Mouse (Mus musculus) cerebellum, adult 2 months (tissue): ENCODE measurements around the gene Cemip. TPM values are rescaled to one million over a fixed set of nuclear protein-coding genes. Genes with fewer than 3 reads are reported as not detected.

ENCODE experiments used
- DNase-seq, 2 experiments: peaks; one replicate each; pipeline ENCODE4 v3.0.0; 2021
- H3K27ac ChIP-seq: fragments of 200-500 bp; 2 replicates; pipeline ENCODE4 v1.5.1; 2012; ENCODE audit warnings: low read length, control low read depth, inconsistent platforms; ENCODE audit not compliant: insufficient read depth
- H3K27me3 ChIP-seq: fragments of 200-500 bp; 2 replicates; pipeline ENCODE4 v1.6.1; 2012; ENCODE audit warnings: inconsistent platforms, mild to moderate bottlenecking, low read length, moderate library complexity; ENCODE audit not compliant: control insufficient read depth, insufficient read depth
- H3K4me1 ChIP-seq: fragments of 200-500 bp; 2 replicates; pipeline ENCODE4 v1.6.1; 2011; ENCODE audit warnings: low read length; ENCODE audit not compliant: control insufficient read depth, insufficient read depth
- H3K4me3 ChIP-seq: fragments of 200-500 bp; replicated peaks from 2 replicates; pipeline ENCODE3; 2011; ENCODE audit warnings: mild to moderate bottlenecking, low read depth, low read length, control low read depth; ENCODE audit not compliant: insufficient read depth
- CTCF ChIP-seq: fragments of 200-500 bp; IDR thresholded peaks from 2 replicates; pipeline ENCODE4 v1.5.1; 2011; ENCODE audit warnings: low read depth, mild to moderate bottlenecking, control low read depth, low read length, moderate library complexity, borderline replicate concordance; ENCODE audit not compliant: insufficient read depth
- POLR2A ChIP-seq: fragments of 200-500 bp; IDR thresholded peaks from 2 replicates; pipeline ENCODE4 v1.6.1; 2011; ENCODE audit warnings: low read length, control low read depth, borderline replicate concordance; ENCODE audit not compliant: insufficient read depth
- WGBS: fragments of 180-500 bp; shearing (Covaris S2); methylation state at CpG from one replicate; pipeline ENCODE4 v1.1.7; 2018; 5-methylcytosine and 5-hydroxymethylcytosine counted together
- polyA plus RNA-seq: library from polyadenylated mRNA; depleted of rRNA; stranded (reverse); fragments of >200 nt; gene quantifications from 2 replicates; pipeline ENCODE4 v1.2.3, GENCODE M21; 2012

Cemip gene
- polyA plus RNA-seq, 1 experiment = 5.4 TPM

DNA sequence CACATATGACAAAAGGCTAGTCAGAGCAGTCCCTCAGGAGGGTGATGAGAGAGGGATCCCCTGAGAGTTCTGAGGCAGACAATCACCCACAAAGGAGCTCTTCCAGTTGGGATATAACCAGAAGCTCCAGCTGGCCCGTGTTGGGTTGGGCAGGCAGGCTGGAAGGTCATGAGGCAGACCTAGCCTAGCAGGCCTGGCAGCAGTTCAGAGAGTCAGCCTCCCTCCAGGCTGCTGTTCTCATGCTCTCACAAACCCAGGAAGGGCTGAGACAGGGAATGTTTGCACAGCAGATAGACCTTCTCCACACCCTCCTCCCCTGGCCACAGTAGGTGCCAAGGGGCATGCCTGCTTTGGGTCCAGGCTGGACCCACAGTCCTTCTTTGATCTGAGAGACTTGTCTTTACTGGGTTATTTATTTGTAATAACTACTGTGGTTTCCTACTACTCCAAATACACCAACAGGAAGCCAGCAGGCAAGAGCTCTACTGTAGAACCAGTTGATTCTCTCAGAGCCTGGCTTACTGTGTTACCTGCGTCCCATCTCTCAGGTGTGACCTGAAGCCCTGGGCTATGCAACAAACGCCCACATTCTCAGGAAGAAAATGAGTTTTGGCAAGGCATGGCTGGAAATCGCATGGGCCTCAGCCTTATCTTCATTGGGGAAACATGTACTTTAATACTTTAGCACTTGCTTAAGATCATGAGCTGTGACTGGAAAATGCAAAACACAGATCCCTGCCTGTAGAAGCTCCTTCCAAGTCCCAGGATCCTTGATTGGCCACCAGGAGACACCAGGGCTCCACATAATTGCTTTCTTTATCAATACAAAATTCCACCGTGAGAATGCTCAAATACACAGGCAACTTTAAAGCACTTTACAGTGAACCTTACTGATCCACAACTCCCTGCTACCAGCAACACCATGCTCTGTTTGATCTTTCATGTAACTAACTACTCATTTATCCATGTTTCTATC lies 67.7 kb downstream of the Cemip start:
- 72% methylated on average over 5 of the region's 5 CpGs for WGBS
- Histone ChIP-seq H3K27me3 (no peaks in the 10 kb centered on the region), H3K4me1 (peaks cover 13% of the 10 kb centered on the region), H3K4me3 (no peak overlapping the region), H3K27ac (no peak overlapping the region)
- no peak for TF ChIP-seq CTCF
- TF ChIP-seq POLR2A = no peak
- DNase-seq = peak; percentile 64 to 69

DNA sequence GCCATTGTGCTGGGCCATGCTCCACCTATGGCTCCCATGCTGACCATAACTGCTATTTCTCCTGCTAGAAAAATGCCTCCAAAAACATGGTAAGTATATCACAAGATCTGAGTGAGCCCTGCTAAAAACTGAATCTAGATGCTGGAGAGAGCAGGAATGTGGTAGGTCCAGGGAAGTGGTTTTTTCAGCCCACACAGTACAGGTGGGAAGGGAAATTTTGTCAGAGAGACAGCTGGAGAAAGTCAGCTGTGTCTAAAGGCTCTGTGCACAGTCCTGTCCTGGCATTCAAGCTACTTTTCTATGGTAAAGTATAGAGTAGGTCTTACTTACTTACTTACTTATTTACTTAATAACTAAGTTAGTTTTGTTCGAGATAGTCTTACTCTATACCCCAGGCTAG lies 71.3 kb downstream of the Cemip start:
- no peak for TF ChIP-seq CTCF
- TF ChIP-seq POLR2A = no peak
- Histone ChIP-seq H3K27ac (no peak overlapping the region), H3K4me3 (no peak overlapping the region), H3K27me3 (no peaks in the 10 kb centered on the region), H3K4me1 (peaks cover 14% of the 10 kb centered on the region)
- 98% methylated on average over 1 of the region's 1 CpGs for WGBS
- DNase-seq = no peak

DNA sequence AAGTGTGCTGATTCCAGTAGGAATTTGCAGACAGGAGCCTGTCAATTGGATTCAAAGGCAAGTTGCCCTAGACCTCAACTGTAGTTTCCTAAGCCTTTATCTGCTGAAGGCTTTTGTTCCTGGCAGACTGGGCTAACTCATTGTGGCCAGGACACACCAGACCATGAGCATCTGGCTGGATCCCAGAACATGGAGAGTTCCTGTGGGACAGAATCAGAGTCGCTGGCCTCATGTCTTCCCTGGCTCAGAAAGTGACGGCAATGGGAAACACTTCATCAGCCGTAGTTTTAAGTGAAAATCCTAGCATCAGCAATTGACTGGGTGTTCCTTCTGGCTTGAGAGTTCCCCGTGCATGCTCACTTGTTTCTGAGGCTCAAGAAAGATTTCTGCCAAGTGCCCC lies 72.6 kb downstream of the Cemip start:
- no peaks in the 10 kb centered on the region for H3K27me3 ChIP-seq
- peak in 1 of 2 experiments; percentile 36 for DNase-seq
- H3K4me1 ChIP-seq = peaks cover 13% of the 10 kb centered on the region
- 56% methylated on average over 4 of the region's 4 CpGs for WGBS
- no peak overlapping the region for H3K27ac ChIP-seq
- H3K4me3 ChIP-seq = no peak overlapping the region
- TF ChIP-seq POLR2A (no peak), CTCF (no peak)

DNA sequence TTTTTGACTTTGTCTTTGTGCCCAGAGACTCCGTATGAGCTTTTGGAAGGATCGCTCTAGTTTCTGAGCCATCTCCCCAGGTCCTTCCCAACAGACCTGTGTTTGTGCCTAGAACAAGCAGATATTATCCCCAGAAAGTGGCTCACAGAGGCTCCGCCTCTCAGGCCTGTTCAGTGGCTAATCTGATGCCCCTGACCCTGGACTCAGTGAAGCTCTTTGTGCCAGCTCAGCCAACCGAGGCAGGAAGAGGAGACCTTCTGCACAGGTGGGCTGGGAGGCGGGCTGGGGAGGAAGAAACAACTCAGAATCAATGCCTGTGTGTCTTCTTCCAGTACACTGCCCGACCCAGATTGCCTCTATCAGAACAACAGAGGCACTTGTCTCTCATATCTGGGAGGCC lies 81.9 kb downstream of the Cemip start:
- DNase-seq = no peak
- Histone ChIP-seq H3K4me1 (no peaks in the 10 kb centered on the region; the same call in 1 of the 2 replicates), H3K4me3 (no peak overlapping the region), H3K27me3 (no peaks in the 10 kb centered on the region), H3K27ac (no peak overlapping the region)
- TF ChIP-seq CTCF (no peak), POLR2A (no peak)
- WGBS = 58% methylated on average over 6 of the region's 6 CpGs

DNA sequence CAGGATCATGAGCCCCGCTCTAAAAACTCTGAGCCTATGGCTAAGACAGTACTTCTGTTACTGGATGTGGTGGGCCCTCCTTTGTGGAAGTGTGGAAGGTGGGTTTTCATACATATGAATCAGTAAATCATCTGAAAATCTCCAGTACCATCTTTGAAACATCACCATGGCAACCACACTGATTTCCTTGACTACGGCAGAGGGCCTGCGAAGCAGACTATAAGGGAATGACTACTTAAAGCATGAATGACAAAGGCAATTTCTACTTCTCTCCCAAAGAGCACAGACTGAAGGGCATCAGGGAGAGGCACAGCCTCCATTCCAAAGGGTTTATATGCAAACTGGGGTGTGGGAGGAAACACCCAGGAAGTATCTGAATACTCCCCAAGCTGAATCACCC lies 84.8 kb downstream of the Cemip start:
- Histone ChIP-seq H3K27ac (no peak overlapping the region), H3K27me3 (no peaks in the 10 kb centered on the region), H3K4me3 (no peak overlapping the region), H3K4me1 (no peaks in the 10 kb centered on the region; the same call in 1 of the 2 replicates)
- WGBS = 93% methylated on average over 3 of the region's 3 CpGs
- TF ChIP-seq CTCF (no peak), POLR2A (no peak)
- DNase-seq = no peak

DNA sequence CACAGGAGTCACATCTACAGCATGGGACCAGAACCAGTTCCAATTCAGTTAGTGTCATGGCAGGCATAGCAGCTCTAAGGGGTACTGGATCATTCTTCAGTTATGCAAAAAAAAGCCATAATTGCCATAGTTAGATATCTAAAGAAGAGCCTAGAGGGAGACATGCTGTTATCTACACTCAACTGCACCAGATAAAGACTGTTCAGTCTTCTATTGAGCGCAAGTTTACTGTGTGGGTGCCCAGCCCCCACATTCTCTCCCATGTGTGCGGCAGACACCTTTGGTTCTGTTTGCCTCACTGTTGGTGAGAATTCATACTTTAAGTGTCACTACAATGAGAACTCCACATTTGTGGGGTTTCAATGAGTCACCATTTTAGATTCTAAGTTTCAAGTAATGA lies 85.6 kb downstream of the Cemip start:
- TF ChIP-seq POLR2A = no peak
- H3K27me3 ChIP-seq = no peaks in the 10 kb centered on the region
- no peaks in the 10 kb centered on the region; the same call in 1 of the 2 replicates for H3K4me1 ChIP-seq
- H3K4me3 ChIP-seq = no peak overlapping the region
- WGBS = 96% methylated on average over 2 of the region's 2 CpGs
- no peak overlapping the region for H3K27ac ChIP-seq
- no peak for DNase-seq

DNA sequence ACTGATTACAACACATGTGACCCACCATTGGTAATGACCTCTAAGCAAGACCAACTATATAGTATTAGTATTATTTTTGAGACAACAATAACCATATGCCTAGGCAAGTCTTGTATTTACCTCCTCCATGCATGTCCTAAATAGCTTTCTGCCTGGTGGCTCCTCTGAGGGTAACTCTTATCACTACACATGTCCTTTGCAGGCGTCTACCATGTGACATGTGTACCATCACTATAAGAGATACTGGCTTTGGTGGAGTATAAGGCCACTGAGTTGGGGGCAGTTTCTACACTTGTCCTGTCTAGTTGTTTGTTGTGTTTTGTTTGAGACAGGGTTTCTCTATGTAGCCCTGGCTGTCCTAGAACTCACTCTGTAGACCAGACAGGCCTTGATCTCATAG lies 86.7 kb downstream of the Cemip start:
- no peak overlapping the region for H3K4me3 ChIP-seq
- no peak overlapping the region for H3K27ac ChIP-seq
- WGBS = 98% methylated on average over 1 of the region's 1 CpGs
- no peak for DNase-seq
- no peak for TF ChIP-seq CTCF
- no peak for TF ChIP-seq POLR2A
- no peaks in the 10 kb centered on the region for H3K27me3 ChIP-seq
- H3K4me1 ChIP-seq = no peaks in the 10 kb centered on the region; the same call in 1 of the 2 replicates

DNA sequence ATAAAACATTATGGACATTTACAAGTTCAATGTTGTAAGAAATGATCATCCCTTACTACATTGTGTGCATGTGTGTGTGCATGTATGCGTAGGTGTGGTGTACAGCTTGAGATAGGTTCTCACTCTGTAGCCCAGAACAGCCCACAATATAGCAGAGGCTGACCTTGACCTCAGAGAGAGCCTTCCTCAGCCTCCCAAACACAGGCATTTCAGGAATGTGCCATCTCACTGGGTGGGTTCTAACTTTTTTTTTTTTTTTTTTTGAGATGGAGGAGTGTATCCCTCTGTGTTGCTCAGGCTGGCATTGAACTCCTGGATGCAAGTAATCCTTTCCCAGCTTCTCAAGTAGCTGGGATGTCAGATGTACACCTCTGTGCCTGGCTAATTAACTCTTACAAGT lies 92.0 kb downstream of the Cemip start:
- Histone ChIP-seq H3K4me3 (no peak overlapping the region), H3K4me1 (0 out of 2 replicates have a peak, but pooled peaks cover 3% of the 10 kb centered on the region), H3K27ac (no peak overlapping the region), H3K27me3 (no peaks in the 10 kb centered on the region)
- no peak for DNase-seq
- no peak for TF ChIP-seq CTCF
- 100% methylated on average over 1 of the region's 1 CpGs for WGBS
